ENCODE assay signal across 23 mouse cellular contexts in genomic region chr7:73886152-73886551, GRCm38 (mm10).
DNase-seq lines count a peak whose midpoint lies in the region; ATAC-seq and TF ChIP-seq lines count a peak whose summit lies in the region.
"Had no signal": no experiment of that assay in that cellular context is flagged by ENCODE, and none has a peak within 500 bp of the region (broad histone marks: within the 10 kb centered on the region; RNA-seq: fewer than 3 reads in every experiment).

No protein-coding gene starts in this region.

- H3K4me3 ChIP-seq in forebrain, embryonic 11.5 days (ENCODE audit: low read depth, low read length): no peak overlapping the region
- H3K4me3 ChIP-seq in forebrain, embryonic 13.5 days: no peak overlapping the region
- no peak overlapping the region for H3K4me3 ChIP-seq in kidney, postnatal 0 days (replicated peaks; ENCODE audit: low read depth, low read length)
- H3K4me3 ChIP-seq in kidney, embryonic 16.5 days (ENCODE audit: low read length): no peak overlapping the region
- H3K4me3 ChIP-seq in midbrain, postnatal 0 days (ENCODE audit: low read depth, low read length): no peak overlapping the region
- H3K4me3 ChIP-seq in midbrain, embryonic 10.5 days: no peak overlapping the region
- H3K4me3 ChIP-seq: forebrain, embryonic 10.5 days; heart, embryonic 15.5 days; kidney, embryonic 15.5 days; left cerebral cortex, adult 2 months; liver, embryonic 12.5 days; neural tube, embryonic 15.5 days had no signal

- H3K9me3 ChIP-seq in forebrain, embryonic 11.5 days (ENCODE audit: control insufficient read depth, low read length): no peaks in the 10 kb centered on the region
- no peaks in the 10 kb centered on the region for H3K9me3 ChIP-seq in forebrain, embryonic 13.5 days (replicated peaks)
- no peaks in the 10 kb centered on the region for H3K9me3 ChIP-seq in kidney, postnatal 0 days (replicated peaks; ENCODE audit: low read length)
- H3K9me3 ChIP-seq in kidney, embryonic 16.5 days (ENCODE audit: low read length): no peaks in the 10 kb centered on the region
- H3K9me3 ChIP-seq in midbrain, postnatal 0 days (ENCODE audit: low read length): no peaks in the 10 kb centered on the region
- no peaks in the 10 kb centered on the region for H3K9me3 ChIP-seq in midbrain, embryonic 10.5 days (replicated peaks)
- H3K9me3 ChIP-seq: forebrain, embryonic 10.5 days; heart, embryonic 15.5 days; kidney, embryonic 15.5 days; liver, embryonic 12.5 days; neural tube, embryonic 15.5 days had no signal

- no peaks in the 10 kb centered on the region for H3K4me1 ChIP-seq in forebrain, embryonic 11.5 days (replicated peaks; ENCODE audit: control insufficient read depth, insufficient read depth, low read length)
- H3K4me1 ChIP-seq in forebrain, embryonic 13.5 days: 0 out of 2 replicates have a peak, but pooled peaks cover 2% of the 10 kb centered on the region
- H3K4me1 ChIP-seq in kidney, postnatal 0 days (replicated peaks; ENCODE audit: insufficient read depth, low read length): no peaks in the 10 kb centered on the region
- H3K4me1 ChIP-seq in kidney, embryonic 16.5 days (ENCODE audit: insufficient read depth, low read length): no peaks in the 10 kb centered on the region
- no peaks in the 10 kb centered on the region; the same call in 1 of the 2 replicates for H3K4me1 ChIP-seq in midbrain, postnatal 0 days (ENCODE audit: insufficient read depth, low read length)
- H3K4me1 ChIP-seq in midbrain, embryonic 10.5 days: 0 out of 2 replicates have a peak, but pooled peaks cover 6% of the 10 kb centered on the region
- H3K4me1 ChIP-seq: forebrain, embryonic 10.5 days; heart, embryonic 15.5 days; kidney, embryonic 15.5 days; liver, embryonic 12.5 days had no signal

- H3K27me3 ChIP-seq in forebrain, embryonic 11.5 days (ENCODE audit: control insufficient read depth, insufficient read depth, low read length): no peaks in the 10 kb centered on the region
- no peaks in the 10 kb centered on the region for H3K27me3 ChIP-seq in forebrain, embryonic 13.5 days
- no peaks in the 10 kb centered on the region for H3K27me3 ChIP-seq in kidney, postnatal 0 days (ENCODE audit: insufficient read depth, low read length)
- no peaks in the 10 kb centered on the region for H3K27me3 ChIP-seq in kidney, embryonic 16.5 days (ENCODE audit: insufficient read depth, low read length)
- H3K27me3 ChIP-seq in midbrain, postnatal 0 days (ENCODE audit: insufficient read depth, low read length): no peaks in the 10 kb centered on the region
- H3K27me3 ChIP-seq in midbrain, embryonic 10.5 days (ENCODE audit: low read depth, poor library complexity, severe bottlenecking): no peaks in the 10 kb centered on the region
- H3K27me3 ChIP-seq: heart, embryonic 15.5 days; kidney, embryonic 15.5 days; liver, embryonic 12.5 days; neural tube, embryonic 15.5 days had no signal

- 65% methylated on average over 7 of the region's 7 CpGs for WGBS in forebrain, embryonic 11.5 days
- 61% methylated on average over 7 of the region's 7 CpGs for WGBS in forebrain, embryonic 13.5 days
- 52% methylated on average over 7 of the region's 7 CpGs for WGBS in kidney, postnatal 0 days
- 45% methylated on average over 7 of the region's 7 CpGs for WGBS in kidney, embryonic 16.5 days
- WGBS in midbrain, postnatal 0 days: 55% methylated on average over 7 of the region's 7 CpGs
- WGBS in midbrain, embryonic 10.5 days: 63% methylated on average over 7 of the region's 7 CpGs

- H3K4me2 ChIP-seq in forebrain, embryonic 11.5 days (ENCODE audit: low read depth, low read length, severe bottlenecking): no peak overlapping the region
- H3K4me2 ChIP-seq in forebrain, embryonic 13.5 days: no peak overlapping the region
- no peak overlapping the region for H3K4me2 ChIP-seq in kidney, postnatal 0 days (ENCODE audit: low read length)
- H3K4me2 ChIP-seq in kidney, embryonic 16.5 days (replicated peaks; ENCODE audit: low read depth, low read length): no peak overlapping the region
- no peak overlapping the region for H3K4me2 ChIP-seq in midbrain, postnatal 0 days (ENCODE audit: low read depth, low read length, poor library complexity, severe bottlenecking)
- H3K4me2 ChIP-seq: heart, embryonic 15.5 days; kidney, embryonic 15.5 days; liver, embryonic 12.5 days; neural tube, embryonic 15.5 days had no signal

- peak; percentile 47 for TF ChIP-seq CTCF in kidney, postnatal 0 days (IDR thresholded peaks at IDR 0.05; ENCODE audit: low read depth)
- TF ChIP-seq CTCF in midbrain, postnatal 0 days (IDR thresholded peaks at IDR 0.05): peak; percentile 52

- no peak overlapping the region for H3K9ac ChIP-seq in forebrain, embryonic 11.5 days (ENCODE audit: low read length)
- no peak overlapping the region for H3K9ac ChIP-seq in forebrain, embryonic 13.5 days
- no peak overlapping the region for H3K9ac ChIP-seq in kidney, postnatal 0 days (ENCODE audit: low read depth, low read length)
- H3K9ac ChIP-seq in kidney, embryonic 16.5 days (replicated peaks; ENCODE audit: low read length): no peak overlapping the region
- no peak overlapping the region for H3K9ac ChIP-seq in midbrain, postnatal 0 days (replicated peaks; ENCODE audit: low read length, poor library complexity, severe bottlenecking)
- H3K9ac ChIP-seq: heart, embryonic 15.5 days; kidney, embryonic 15.5 days; liver, embryonic 12.5 days; neural tube, embryonic 15.5 days had no signal

- no peak for ATAC-seq in forebrain, embryonic 11.5 days (replicated peaks; ENCODE audit: low FRiP score)
- no peak for ATAC-seq in forebrain, embryonic 13.5 days
- ATAC-seq in kidney, postnatal 0 days (replicated peaks; ENCODE audit: low FRiP score, low read depth): no peak
- ATAC-seq in kidney, embryonic 16.5 days (ENCODE audit: low FRiP score, low TSS enrichment): no peak
- no peak for ATAC-seq in midbrain, postnatal 0 days (ENCODE audit: low FRiP score)
- ATAC-seq: liver, embryonic 12.5 days had no signal

- no peaks in the 10 kb centered on the region for H3K36me3 ChIP-seq in forebrain, embryonic 11.5 days (ENCODE audit: control insufficient read depth, insufficient read depth, low read length)
- H3K36me3 ChIP-seq in forebrain, embryonic 13.5 days (ENCODE audit: poor library complexity, severe bottlenecking): no peaks in the 10 kb centered on the region
- H3K36me3 ChIP-seq in kidney, postnatal 0 days (ENCODE audit: insufficient read depth, low read length): no peaks in the 10 kb centered on the region
- H3K36me3 ChIP-seq in kidney, embryonic 16.5 days (ENCODE audit: insufficient read depth, low read length): no peaks in the 10 kb centered on the region
- H3K36me3 ChIP-seq in midbrain, postnatal 0 days (ENCODE audit: insufficient read depth, low read length): no peaks in the 10 kb centered on the region
- no peaks in the 10 kb centered on the region for H3K36me3 ChIP-seq in midbrain, embryonic 10.5 days
- H3K36me3 ChIP-seq: forebrain, embryonic 10.5 days; heart, embryonic 15.5 days; kidney, embryonic 15.5 days; liver, embryonic 12.5 days; neural tube, embryonic 15.5 days had no signal

- DNase-seq in forebrain, embryonic 11.5 days (ENCODE audit: low spot score): peak; percentile 45
- DNase-seq in kidney, postnatal 0 days (ENCODE audit: low spot score): peak; percentile 24
- no peak for DNase-seq in midbrain, postnatal 0 days (ENCODE audit: low spot score)
- DNase-seq in midbrain, embryonic 10.5 days (ENCODE audit: low spot score): no peak
- no peak for DNase-seq in adrenal gland, postnatal 10 days
- DNase-seq: adrenal gland, adult 2 months; cerebellum, adult 9-10 months; gastrocnemius, postnatal 10 days; heart, postnatal 4 days; layer of hippocampus, adult 9-11 months; midbrain, embryonic 14.5 days; right cerebral cortex, postnatal 14 days; spleen, adult 18-20 months; thymus, adult 18-20 months; thymus, postnatal 4 days had no signal

- no peak overlapping the region for H3K27ac ChIP-seq in forebrain, embryonic 11.5 days (ENCODE audit: low read depth, low read length)
- H3K27ac ChIP-seq in forebrain, embryonic 13.5 days: no peak overlapping the region
- H3K27ac ChIP-seq in kidney, postnatal 0 days: no peak overlapping the region
- no peak overlapping the region for H3K27ac ChIP-seq in kidney, embryonic 16.5 days (ENCODE audit: low read length)
- H3K27ac ChIP-seq in midbrain, postnatal 0 days (ENCODE audit: low read depth, low read length): no peak overlapping the region
- no peak overlapping the region for H3K27ac ChIP-seq in midbrain, embryonic 10.5 days (replicated peaks)
- H3K27ac ChIP-seq: forebrain, embryonic 10.5 days; heart, embryonic 15.5 days; kidney, embryonic 15.5 days; left cerebral cortex, adult 2 months; liver, embryonic 12.5 days; neural tube, embryonic 15.5 days had no signal

Comparison
In these comparisons a context has a peak if more than half of its experiments do, and no peak if none do; other contexts are left out.
1. DNase-seq: peak in forebrain, embryonic 11.5 days (single experiment) and kidney, postnatal 0 days (single experiment); none in midbrain, postnatal 0 days (single experiment), midbrain, embryonic 10.5 days (single experiment) and adrenal gland, postnatal 10 days (single experiment).